Mouse (Mus musculus) heart, embryonic 14.5 days (tissue): ENCODE results near the gene Rasl12. TPM values are rescaled to one million over a fixed set of nuclear protein-coding genes. Genes with fewer than 3 reads are reported as not detected.

Experiments used
- ATAC-seq: fragments of 200-750 bp; cut with Nextera tagmentation; 2 replicates; pipeline ENCODE4 v1.8.0; 2017; ENCODE audit warnings: low read depth, moderate TSS enrichment; ENCODE audit not compliant: insufficient number of reproducible peaks, insufficient read depth, low FRiP score
- H3K27ac ChIP-seq, 2 experiments: fragments of 200-500 bp in 1 of 2; fragments of 300-500 bp in 1 of 2; sonication (generic) in 1 of 2; replicated peaks in 1 of 2; 2 replicates each; pipeline ENCODE4 v1.5.1; 2012 to 2014; ENCODE audit warnings: low read depth in 2 of 2, low read length in 2 of 2, control low read depth in 1 of 2, mild to moderate bottlenecking in 1 of 2, mixed read lengths in 1 of 2; ENCODE audit not compliant: control insufficient read depth in 1 of 2, insufficient read depth in 1 of 2
- H3K27me3 ChIP-seq: fragments of 300-500 bp; sonication (generic); 2 replicates; pipeline ENCODE4 v1.6.1; 2014; ENCODE audit warnings: mild to moderate bottlenecking, low read length, control low read depth; ENCODE audit not compliant: control insufficient read depth, insufficient read depth
- H3K36me3 ChIP-seq: fragments of 300-500 bp; sonication (generic); 2 replicates; pipeline ENCODE4 v1.6.1; 2014; ENCODE audit warnings: mild to moderate bottlenecking, control low read depth, low read length, mixed read lengths; ENCODE audit not compliant: control insufficient read depth, insufficient read depth
- H3K4me1 ChIP-seq, 2 experiments: fragments of 200-500 bp in 1 of 2; fragments of 300-500 bp in 1 of 2; sonication (generic) in 1 of 2; 2 replicates each; pipeline ENCODE4 v1.6.1; 2012 to 2014; ENCODE audit warnings: low read length in 2 of 2, control low read depth in 1 of 2, mixed read lengths in 1 of 2; ENCODE audit not compliant: control insufficient read depth in 2 of 2, insufficient read depth in 2 of 2
- H3K4me2 ChIP-seq: fragments of 300-500 bp; sonication (generic); 2 replicates; pipeline ENCODE4 v1.6.1; 2014; ENCODE audit warnings: mild to moderate bottlenecking, low read length
- H3K4me3 ChIP-seq, 2 experiments: fragments of 200-500 bp in 1 of 2; fragments of 300-500 bp in 1 of 2; sonication (generic) in 1 of 2; 2 replicates each; pipeline ENCODE4 v1.5.1; 2012 to 2014; ENCODE audit warnings: low read length in 2 of 2, mild to moderate bottlenecking in 2 of 2, control low read depth in 1 of 2, low read depth in 1 of 2, moderate library complexity in 1 of 2; ENCODE audit not compliant: control insufficient read depth in 1 of 2, insufficient read depth in 1 of 2
- H3K9ac ChIP-seq: fragments of 300-500 bp; sonication (generic); 2 replicates; pipeline ENCODE4 v1.6.1; 2014; ENCODE audit warnings: mild to moderate bottlenecking, low read length
- H3K9me3 ChIP-seq: fragments of 300-500 bp; sonication (generic); 2 replicates; pipeline ENCODE4 v1.6.1; 2016; ENCODE audit warnings: low read length, control low read depth; ENCODE audit not compliant: control insufficient read depth
- WGBS: fragments of 180-500 bp; shearing (Covaris S2); extraction: QIAGEN DNeasy Blood & Tissue Kit; methylation state at CpG from one replicate; pipeline ENCODE4 v1.1.7; 2014; 5-methylcytosine and 5-hydroxymethylcytosine counted together
- polyA plus RNA-seq: library from polyadenylated mRNA; unstranded; fragments of >200 nt; fragmentation: Nextera tagmentation; extraction: Ambion mirVana; gene quantifications from 2 replicates; pipeline ENCODE4 v1.2.1, GENCODE M21; 2014

The Rasl12 gene
- polyA plus RNA-seq, 1 experiment from 2014 or later: 6.1 TPM

DNA sequence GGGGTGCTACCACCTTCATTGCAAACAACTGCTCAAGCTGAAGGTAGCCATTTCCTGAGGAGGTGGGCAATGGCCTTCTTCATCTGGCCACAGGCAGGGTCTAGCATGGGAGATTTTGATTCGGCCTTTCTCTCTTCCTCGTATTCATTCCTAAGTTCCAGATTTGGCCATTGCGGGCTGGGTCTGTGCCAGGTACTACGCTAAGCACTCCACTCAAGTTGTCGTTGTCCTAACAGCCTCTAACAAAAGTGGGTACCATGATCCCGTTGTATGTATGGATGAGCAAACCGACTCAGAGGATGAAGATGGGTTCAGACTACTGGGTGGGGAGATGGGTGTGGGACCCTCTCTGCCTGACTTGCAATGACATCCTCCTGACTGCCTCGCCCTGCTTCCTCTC, 12.1 kb downstream of the Rasl12 start:
- H3K4me1 ChIP-seq: no peaks in the 10 kb centered on the region
- H3K27me3 ChIP-seq: no peaks in the 10 kb centered on the region
- 87% methylated on average over 8 of the region's 8 CpGs for WGBS
- no peak overlapping the region for H3K27ac ChIP-seq
- no peak overlapping the region for H3K4me3 ChIP-seq
- no peak overlapping the region for H3K9ac ChIP-seq
- no peaks in the 10 kb centered on the region for H3K9me3 ChIP-seq
- H3K36me3 ChIP-seq: no peaks in the 10 kb centered on the region
- no peak for ATAC-seq
- no peak overlapping the region for H3K4me2 ChIP-seq

DNA sequence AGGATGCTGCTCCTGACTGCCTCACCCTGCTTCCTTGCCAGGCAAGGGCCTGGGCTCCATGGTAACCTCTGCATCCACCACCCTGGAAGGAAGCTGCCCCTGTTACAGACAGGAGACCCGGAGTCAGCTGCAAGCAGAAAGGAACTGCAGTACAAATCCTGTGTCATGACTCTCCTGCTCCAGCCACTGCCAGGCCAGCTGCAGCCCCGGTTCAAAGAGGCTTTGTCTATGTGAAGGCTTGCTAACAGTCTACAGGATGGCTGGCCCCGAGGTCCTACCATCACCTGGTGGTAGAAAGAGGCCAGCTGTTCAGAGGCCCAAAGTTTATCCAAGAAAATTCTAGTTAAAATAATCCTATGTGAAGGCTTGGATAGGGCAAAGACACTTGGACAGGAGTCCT, 13.0 kb downstream of the Rasl12 start:
- Histone ChIP-seq H3K9ac (no peak overlapping the region), H3K4me1 (no peaks in the 10 kb centered on the region), H3K27me3 (no peaks in the 10 kb centered on the region), H3K27ac (no peak overlapping the region), H3K4me2 (no peak overlapping the region), H3K9me3 (no peaks in the 10 kb centered on the region), H3K4me3 (no peak overlapping the region), H3K36me3 (no peaks in the 10 kb centered on the region)
- 66% methylated on average over 3 of the region's 3 CpGs for WGBS
- no peak for ATAC-seq

GRCm38 (mm10) chr9:65417738-65418137, 19.4 kb downstream of the Rasl12 start:
- Histone ChIP-seq H3K4me1 (no peaks in the 10 kb centered on the region), H3K27me3 (no peaks in the 10 kb centered on the region), H3K9me3 (no peaks in the 10 kb centered on the region), H3K4me2 (no peak overlapping the region), H3K36me3 (no peaks in the 10 kb centered on the region), H3K9ac (no peak overlapping the region), H3K4me3 (no peak overlapping the region), H3K27ac (no peak overlapping the region)
- no peak; the same call in 1 of the 2 replicates for ATAC-seq
- whole genome bisulfite sequencing: 28% methylated on average over 3 of the region's 3 CpGs

DNA sequence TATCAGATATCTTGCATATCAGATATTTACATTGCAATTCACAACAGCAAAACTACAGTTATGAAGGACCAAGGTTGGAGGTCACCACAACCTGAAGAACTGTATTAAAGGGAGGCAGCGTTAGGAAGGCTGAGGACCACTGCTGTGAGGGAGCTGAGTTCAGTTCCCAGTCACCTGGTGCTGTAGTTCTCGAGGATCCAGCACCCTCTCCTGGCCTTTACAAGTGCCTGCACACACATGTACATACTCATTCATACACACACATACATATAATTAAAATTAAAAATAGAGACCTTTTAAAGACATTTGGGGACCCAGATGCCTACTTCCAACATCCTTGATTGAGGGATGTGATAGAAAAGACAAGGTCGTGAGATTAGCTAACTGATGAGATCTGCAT, 21.3 kb downstream of the Rasl12 start:
- H3K9ac ChIP-seq: no peak overlapping the region
- no peaks in the 10 kb centered on the region for H3K9me3 ChIP-seq
- no peak overlapping the region for H3K27ac ChIP-seq
- no peaks in the 10 kb centered on the region for H3K36me3 ChIP-seq
- ATAC-seq: no peak
- H3K27me3 ChIP-seq: no peaks in the 10 kb centered on the region
- H3K4me2 ChIP-seq: no peak overlapping the region
- WGBS: 62% methylated on average over 3 of the region's 3 CpGs
- no peak overlapping the region for H3K4me3 ChIP-seq
- H3K4me1 ChIP-seq: no peaks in the 10 kb centered on the region

DNA sequence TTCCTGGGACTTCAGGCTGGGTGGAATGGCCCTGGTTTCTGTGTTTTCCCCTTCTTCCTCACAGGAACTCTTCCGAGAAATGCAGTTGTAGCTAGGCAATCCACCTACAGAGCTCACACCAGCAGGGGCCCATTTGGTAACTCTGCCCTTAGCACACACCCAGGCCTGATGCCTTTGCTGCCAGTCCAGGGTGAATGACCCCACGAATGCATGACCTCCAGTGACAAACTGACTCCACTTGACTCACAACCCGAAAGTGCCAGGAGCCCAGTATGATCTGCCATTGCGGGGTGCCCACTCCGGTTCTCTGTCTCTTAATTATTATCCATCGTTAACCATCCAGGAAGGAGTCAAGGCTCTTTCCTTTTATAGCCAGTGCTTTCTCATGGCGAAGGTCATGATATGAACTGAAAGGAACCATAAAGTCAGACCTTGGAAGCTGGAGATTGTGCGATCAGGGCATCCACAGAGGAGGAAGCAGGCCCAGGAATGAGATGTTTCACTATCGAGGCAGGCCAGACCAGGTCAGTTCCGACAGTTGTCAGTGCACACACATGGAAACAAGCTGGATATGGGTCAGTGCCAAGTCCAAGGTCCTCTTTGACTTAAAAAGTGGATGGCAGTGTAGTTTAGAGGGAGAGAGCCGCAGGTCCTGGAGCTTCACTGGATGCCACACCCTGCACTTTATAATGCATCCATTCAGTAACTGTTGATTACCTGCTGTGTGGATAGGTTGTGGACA, 24.6 kb downstream of the Rasl12 start, which contains the start of gene Slc51b:
Gene Slc51b (minus strand): TSS at position 196 of the 742 bp plus-strand sequence.
- H3K4me1 ChIP-seq: no peaks in the 10 kb centered on the region
- WGBS: 73% methylated on average over 11 of the region's 11 CpGs
- no peaks in the 10 kb centered on the region for H3K27me3 ChIP-seq
- H3K36me3 ChIP-seq: no peaks in the 10 kb centered on the region
- H3K9me3 ChIP-seq: no peaks in the 10 kb centered on the region
- H3K9ac ChIP-seq: no peak within 1 kb of the TSS
- H3K4me3 ChIP-seq: no peak within 1 kb of the TSS
- ATAC-seq: no peak
- no peak within 1 kb of the TSS for H3K4me2 ChIP-seq
- no peak within 1 kb of the TSS for H3K27ac ChIP-seq

GRCm38 (mm10) chr9:65424393-65424792, 26.1 kb downstream of the Rasl12 start:
- H3K9ac ChIP-seq: no peak overlapping the region
- H3K4me3 ChIP-seq: no peak overlapping the region
- H3K36me3 ChIP-seq: no peaks in the 10 kb centered on the region
- H3K27me3 ChIP-seq: no peaks in the 10 kb centered on the region
- WGBS: 28% methylated on average over 3 of the region's 3 CpGs
- no peaks in the 10 kb centered on the region for H3K4me1 ChIP-seq
- H3K27ac ChIP-seq: no peak overlapping the region
- H3K9me3 ChIP-seq: no peaks in the 10 kb centered on the region
- no peak for ATAC-seq
- H3K4me2 ChIP-seq: no peak overlapping the region

GRCm38 (mm10) chr9:65427511-65427910, 29.2 kb downstream of the Rasl12 start:
- 64% methylated on average over 2 of the region's 2 CpGs for WGBS
- H3K27ac ChIP-seq: no peak overlapping the region
- no peaks in the 10 kb centered on the region for H3K4me1 ChIP-seq
- no peaks in the 10 kb centered on the region for H3K36me3 ChIP-seq
- no peak overlapping the region for H3K4me3 ChIP-seq
- no peak overlapping the region for H3K9ac ChIP-seq
- ATAC-seq: no peak
- no peaks in the 10 kb centered on the region for H3K27me3 ChIP-seq
- no peaks in the 10 kb centered on the region for H3K9me3 ChIP-seq
- no peak overlapping the region for H3K4me2 ChIP-seq

- Histone ChIP-seq H3K4me1 (no peaks in the 10 kb centered on the region), H3K4me3 (no peak overlapping the region), H3K9ac (no peak overlapping the region), H3K9me3 (no peaks in the 10 kb centered on the region), H3K27ac (no peak overlapping the region), H3K4me2 (no peak overlapping the region), H3K27me3 (no peaks in the 10 kb centered on the region), H3K36me3 (no peaks in the 10 kb centered on the region)
- 80% methylated on average over 5 of the region's 5 CpGs for WGBS
- no peak for ATAC-seq
These were observed 29.7 kb downstream of the Rasl12 start for GRCm38 (mm10) chr9:65428003-65428402.
